Mouse (Mus musculus): Measurements from ENCODE around the gene Cmss1. TPM values are rescaled to one million over a fixed set of nuclear protein-coding genes. Genes with fewer than 3 reads are reported as not detected.

Gene Cmss1
- polyA plus RNA-seq, 1 experiment from 2014 or later, result 40.0 TPM

DNA sequence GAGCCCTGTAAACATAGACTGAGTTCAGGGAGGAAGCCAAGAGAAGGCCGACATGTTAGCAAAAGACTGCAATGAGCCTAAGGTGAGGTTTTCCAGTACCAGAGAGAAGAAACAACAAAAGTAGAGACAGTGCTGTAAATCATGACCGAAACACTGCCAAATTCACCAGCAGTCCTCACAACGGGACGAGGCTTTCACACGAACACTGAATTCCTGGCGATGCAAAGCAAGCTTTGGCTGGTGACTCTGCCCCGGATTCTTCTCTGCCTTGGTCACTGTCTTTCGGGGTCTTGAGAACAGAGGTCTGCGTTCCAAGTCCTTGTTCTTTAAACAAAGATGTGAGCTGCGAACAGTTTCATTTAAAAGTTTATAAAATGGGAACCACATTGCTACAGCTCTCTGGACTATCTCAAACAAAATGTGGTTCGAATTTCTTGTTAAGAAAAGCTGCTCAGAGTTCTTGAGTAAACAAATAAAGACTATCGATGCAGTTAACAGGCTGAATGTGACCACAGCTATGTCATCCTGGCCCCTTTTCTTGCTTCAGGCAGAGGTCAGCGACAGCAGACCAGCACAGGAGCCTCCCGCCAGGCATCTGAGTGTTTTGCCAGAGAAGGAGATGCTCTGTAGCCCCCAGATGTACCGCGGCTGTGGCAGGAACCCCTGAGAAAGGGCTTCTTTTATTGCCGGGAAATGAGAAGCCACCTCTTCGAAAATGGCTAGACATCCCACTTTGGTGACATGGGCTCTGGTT lies 239.5 kb downstream of the Cmss1 start:
- no peak for ATAC-seq (ENCODE audit: low FRiP score)
- 65% methylated on average over 18 of the region's 18 CpGs for WGBS
- H3K27me3 ChIP-seq (replicated peaks), result no peaks in the 10 kb centered on the region

DNA sequence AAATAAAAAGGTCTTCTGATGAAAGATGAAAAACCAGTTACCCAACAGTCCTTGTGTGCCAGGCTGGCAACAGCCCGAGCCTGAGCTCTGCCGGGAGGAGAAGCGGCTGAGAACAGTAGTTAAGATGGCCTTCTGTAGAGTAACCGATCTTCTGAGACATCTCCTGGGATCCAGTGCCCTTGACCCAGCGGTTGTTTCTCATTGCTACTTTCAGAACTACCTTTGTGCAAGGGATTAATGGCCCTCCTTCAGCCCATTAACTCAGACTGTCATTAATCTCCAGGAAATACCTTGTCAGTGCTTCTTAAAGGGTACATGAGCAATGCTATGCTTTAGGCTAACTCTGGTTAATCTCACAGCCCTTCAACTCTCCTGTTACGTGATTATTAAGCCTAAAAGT lies 240.5 kb downstream of the Cmss1 start:
- ATAC-seq (ENCODE audit: low FRiP score), result no peak
- no peak overlapping the region for H3K4me2 ChIP-seq
- peaks cover 10% of the 10 kb centered on the region; the same call in 1 of the 2 replicates for H3K4me1 ChIP-seq
- H3K9me3 ChIP-seq (replicated peaks), result no peaks in the 10 kb centered on the region
- H3K27ac ChIP-seq (replicated peaks), result no peak overlapping the region
- no peak overlapping the region for H3K4me3 ChIP-seq (replicated peaks)
- no peaks in the 10 kb centered on the region for H3K27me3 ChIP-seq (replicated peaks)
- no peak overlapping the region for H3K9ac ChIP-seq (replicated peaks)
- no peaks in the 10 kb centered on the region for H3K36me3 ChIP-seq
- 40% methylated on average over 6 of the region's 6 CpGs for WGBS

More for the DNA sequence above, 239.5 kb downstream of the Cmss1 start:
- no peak overlapping the region for H3K4me3 ChIP-seq (replicated peaks)
- no peak overlapping the region for H3K9ac ChIP-seq (replicated peaks)
- H3K9me3 ChIP-seq (replicated peaks), result no peaks in the 10 kb centered on the region
- no peak overlapping the region for H3K4me2 ChIP-seq
- H3K4me1 ChIP-seq, result peaks cover 10% of the 10 kb centered on the region; the same call in 1 of the 2 replicates
- no peak overlapping the region for H3K27ac ChIP-seq (replicated peaks)
- no peaks in the 10 kb centered on the region for H3K36me3 ChIP-seq

DNA sequence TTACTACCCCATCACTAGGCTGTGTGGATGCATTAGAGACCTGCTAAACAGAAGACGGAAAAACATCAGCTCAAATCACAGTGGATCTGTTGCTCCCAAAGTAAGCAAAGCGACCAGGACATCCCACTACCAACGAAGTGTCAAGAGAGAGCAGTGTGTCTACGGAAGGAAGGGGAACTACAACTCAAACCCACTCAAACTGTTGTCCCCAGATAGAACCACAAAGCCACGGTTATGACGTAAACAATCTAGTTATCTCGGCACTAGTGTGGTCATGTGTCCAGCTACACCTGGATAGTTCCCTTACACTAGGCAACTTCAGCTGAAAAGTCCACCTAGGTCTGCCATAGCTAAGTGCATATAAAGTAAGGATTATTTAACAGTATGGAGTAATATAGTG lies 242.2 kb downstream of the Cmss1 start:
- Histone ChIP-seq H3K4me3 (replicated peaks) (no peak overlapping the region), H3K27me3 (replicated peaks) (no peaks in the 10 kb centered on the region), H3K27ac (replicated peaks) (no peak overlapping the region), H3K9ac (replicated peaks) (no peak overlapping the region), H3K36me3 (no peaks in the 10 kb centered on the region), H3K9me3 (replicated peaks) (no peaks in the 10 kb centered on the region), H3K4me2 (no peak overlapping the region), H3K4me1 (peaks cover 10% of the 10 kb centered on the region; the same call in 1 of the 2 replicates)
- ATAC-seq (ENCODE audit: low FRiP score), result no peak
- WGBS, result 85% methylated on average over 7 of the region's 7 CpGs

DNA sequence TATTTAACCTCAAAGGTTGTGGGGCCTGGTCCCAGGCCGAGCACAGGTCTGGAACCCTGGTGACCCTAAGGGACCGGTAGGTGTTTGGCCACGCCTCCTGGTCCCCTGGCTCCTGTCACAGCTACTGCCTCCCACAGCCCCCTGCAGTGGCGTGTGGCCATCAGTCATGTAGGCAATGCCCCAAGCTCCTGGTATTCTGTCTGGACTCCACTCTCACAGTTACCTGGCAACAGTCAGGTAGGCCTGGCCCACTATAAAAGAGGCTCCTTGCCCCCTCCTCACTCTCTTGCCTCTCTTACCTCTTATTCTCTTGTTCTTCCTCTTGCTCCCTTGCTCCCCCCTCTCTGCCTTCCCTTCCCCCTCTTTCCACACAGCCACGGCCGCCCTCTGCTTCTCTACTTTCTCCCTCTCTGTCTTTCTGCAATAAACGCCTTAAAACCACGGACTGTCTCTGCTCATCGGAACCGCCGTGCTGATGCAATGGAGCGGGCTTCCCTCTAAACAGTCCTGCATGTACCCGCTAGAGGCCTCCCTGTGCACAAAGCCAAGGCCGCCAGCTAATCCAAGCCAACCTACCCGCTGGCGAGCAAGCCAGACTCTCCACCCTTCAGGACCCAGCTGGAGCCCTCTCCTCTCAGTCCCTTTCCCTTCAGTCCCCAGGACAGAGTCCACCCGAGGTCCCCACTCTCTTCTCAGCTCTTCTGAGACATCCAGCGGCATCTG lies 243.8 kb downstream of the Cmss1 start:
- Histone ChIP-seq H3K4me3 (replicated peaks) (no peak overlapping the region), H3K27me3 (replicated peaks) (no peaks in the 10 kb centered on the region), H3K4me2 (peak overlapping the region; percentile 40), H3K9me3 (replicated peaks) (no peaks in the 10 kb centered on the region), H3K27ac (replicated peaks) (peak overlapping the region; percentile 48), H3K9ac (replicated peaks) (no peak overlapping the region), H3K36me3 (no peaks in the 10 kb centered on the region), H3K4me1 (peaks cover 10% of the 10 kb centered on the region; the same call in 1 of the 2 replicates)
- 40% methylated on average over 18 of the region's 18 CpGs for WGBS
- peak; percentile 87 for ATAC-seq (ENCODE audit: low FRiP score)

DNA sequence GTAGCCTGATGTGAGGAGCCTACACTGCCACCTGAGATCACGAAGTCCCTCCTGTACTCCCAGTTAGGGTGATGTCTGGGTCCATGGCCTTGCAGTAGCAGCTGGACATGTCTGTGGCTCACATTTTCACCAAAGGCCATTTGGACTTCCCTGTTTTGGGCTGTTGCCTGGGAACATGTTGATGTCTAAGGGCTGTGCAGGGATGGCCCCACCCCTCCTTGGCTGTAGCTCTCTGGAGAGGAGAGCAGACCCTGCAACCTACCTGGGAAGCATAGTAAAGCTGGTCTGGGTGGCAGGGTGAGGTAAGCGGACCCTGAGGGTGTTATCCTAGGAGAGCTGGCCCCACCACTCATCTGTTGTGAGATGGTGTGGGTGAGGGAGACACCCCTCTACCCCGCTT lies 245.9 kb downstream of the Cmss1 start:
- H3K4me3 ChIP-seq (replicated peaks), result no peak overlapping the region
- H3K27me3 ChIP-seq (replicated peaks), result no peaks in the 10 kb centered on the region
- 96% methylated on average over 3 of the region's 3 CpGs for whole genome bisulfite sequencing
- H3K9me3 ChIP-seq (replicated peaks), result no peaks in the 10 kb centered on the region
- no peak overlapping the region for H3K4me2 ChIP-seq
- H3K36me3 ChIP-seq, result no peaks in the 10 kb centered on the region
- ATAC-seq (ENCODE audit: low FRiP score), result no peak
- H3K9ac ChIP-seq (replicated peaks), result no peak overlapping the region
- no peak overlapping the region for H3K27ac ChIP-seq (replicated peaks)
- H3K4me1 ChIP-seq, result peaks cover 10% of the 10 kb centered on the region; the same call in 1 of the 2 replicates

DNA sequence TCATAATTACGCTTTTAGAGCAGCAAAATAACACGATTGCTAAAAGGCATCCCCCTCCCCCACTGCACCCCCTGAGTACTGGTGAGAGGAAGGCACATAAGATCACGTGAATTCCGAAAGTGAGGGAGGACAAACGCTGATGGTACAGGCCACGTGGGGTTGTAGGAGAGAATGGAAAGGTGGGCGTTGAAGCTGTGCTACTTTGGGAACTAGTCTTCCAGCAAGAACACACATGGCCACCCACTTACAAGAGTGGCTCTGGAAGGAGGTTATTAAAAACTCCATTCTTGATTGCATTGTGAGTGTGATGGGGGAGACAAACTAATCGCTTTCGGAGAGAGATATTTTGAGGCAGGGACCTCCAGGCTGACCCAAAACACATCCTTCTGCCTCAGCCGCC lies 247.4 kb downstream of the Cmss1 start:
- ATAC-seq (ENCODE audit: low FRiP score), result no peak
- H3K9me3 ChIP-seq (replicated peaks), result no peaks in the 10 kb centered on the region
- H3K9ac ChIP-seq (replicated peaks), result no peak overlapping the region
- no peaks in the 10 kb centered on the region for H3K27me3 ChIP-seq (replicated peaks)
- no peaks in the 10 kb centered on the region for H3K36me3 ChIP-seq
- no peak overlapping the region for H3K4me3 ChIP-seq (replicated peaks)
- no peak overlapping the region for H3K27ac ChIP-seq (replicated peaks)
- no peak overlapping the region for H3K4me2 ChIP-seq
- H3K4me1 ChIP-seq, result peaks cover 10% of the 10 kb centered on the region; the same call in 1 of the 2 replicates
- WGBS, result 86% methylated on average over 10 of the region's 10 CpGs

DNA sequence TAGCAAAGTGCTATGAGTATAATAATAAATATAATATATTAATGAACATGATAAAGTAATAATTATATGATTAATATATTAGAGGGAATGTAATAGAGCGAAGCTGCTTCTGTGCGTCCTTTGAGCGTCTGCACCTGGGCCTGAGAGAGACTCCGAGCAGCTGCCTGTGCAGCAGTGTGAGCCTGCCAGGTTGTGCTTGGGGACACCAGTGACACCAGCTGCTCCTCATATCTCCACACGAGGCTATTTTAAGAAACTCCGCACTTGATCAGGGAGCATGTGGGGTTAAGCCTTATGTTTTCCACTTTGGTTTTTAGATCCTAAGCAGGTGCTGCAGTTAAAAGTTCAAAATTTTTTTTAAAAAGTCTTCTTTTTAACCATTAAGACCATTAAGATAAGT lies 249.7 kb downstream of the Cmss1 start:
- 89% methylated on average over 6 of the region's 6 CpGs for WGBS

DNA sequence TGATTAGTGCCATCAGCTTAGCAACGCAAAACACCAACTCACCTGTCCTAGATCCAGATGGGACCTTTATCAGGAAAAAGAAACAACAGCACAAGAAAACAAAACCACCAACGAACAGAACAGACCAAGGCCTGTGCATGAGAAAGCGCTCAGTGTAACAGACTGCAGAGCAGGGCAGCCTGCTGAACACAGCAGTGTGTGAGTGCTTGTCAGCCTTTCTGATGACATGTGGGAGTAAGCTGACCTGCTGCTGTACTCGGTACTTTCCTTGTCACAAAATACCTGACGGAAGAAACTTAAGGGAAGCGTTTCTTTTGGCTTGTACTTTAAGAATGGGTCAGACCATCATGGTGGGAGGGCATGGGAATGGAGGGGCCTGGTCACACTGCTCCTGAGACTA lies 250.2 kb downstream of the Cmss1 start:
- no peak overlapping the region for H3K4me2 ChIP-seq
- no peaks in the 10 kb centered on the region for H3K27me3 ChIP-seq (replicated peaks)
- WGBS, result 86% methylated on average over 6 of the region's 6 CpGs
- H3K4me3 ChIP-seq (replicated peaks), result no peak overlapping the region
- ATAC-seq (ENCODE audit: low FRiP score), result no peak
- H3K9me3 ChIP-seq (replicated peaks), result no peaks in the 10 kb centered on the region
- no peak overlapping the region for H3K9ac ChIP-seq (replicated peaks)
- no peak overlapping the region for H3K27ac ChIP-seq (replicated peaks)
- no peaks in the 10 kb centered on the region for H3K36me3 ChIP-seq
- H3K4me1 ChIP-seq, result no peaks in the 10 kb centered on the region

More for the DNA sequence above, 249.7 kb downstream of the Cmss1 start:
- Histone ChIP-seq H3K4me2 (no peak overlapping the region), H3K9me3 (replicated peaks) (no peaks in the 10 kb centered on the region), H3K27ac (replicated peaks) (no peak overlapping the region), H3K36me3 (no peaks in the 10 kb centered on the region), H3K4me1 (no peaks in the 10 kb centered on the region), H3K27me3 (replicated peaks) (no peaks in the 10 kb centered on the region), H3K9ac (replicated peaks) (no peak overlapping the region), H3K4me3 (replicated peaks) (no peak overlapping the region)
- ATAC-seq (ENCODE audit: low FRiP score), result no peak

DNA sequence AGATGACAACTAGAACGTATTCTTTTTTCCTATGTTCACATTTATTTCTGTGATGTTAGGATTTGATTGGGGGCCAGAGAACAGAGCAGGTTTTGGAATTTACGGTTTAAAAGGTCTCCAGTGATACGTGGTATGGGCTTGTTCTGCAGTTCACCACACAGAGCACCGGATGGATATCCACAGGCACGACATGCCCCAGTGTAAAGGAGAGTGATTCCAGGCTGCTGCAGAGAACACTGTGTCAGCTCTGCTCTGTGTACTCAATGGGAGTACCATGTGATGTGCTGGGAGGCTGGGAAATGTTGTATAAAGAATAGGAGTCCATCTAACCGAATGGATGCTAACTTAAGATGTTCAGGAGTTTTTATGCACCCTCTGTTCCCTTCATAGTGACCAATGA lies 252.7 kb downstream of the Cmss1 start:
- Histone ChIP-seq H3K4me1 (no peaks in the 10 kb centered on the region), H3K36me3 (no peaks in the 10 kb centered on the region), H3K9ac (replicated peaks) (no peak overlapping the region), H3K4me2 (no peak overlapping the region), H3K9me3 (replicated peaks) (no peaks in the 10 kb centered on the region), H3K4me3 (replicated peaks) (no peak overlapping the region), H3K27me3 (replicated peaks) (no peaks in the 10 kb centered on the region), H3K27ac (replicated peaks) (no peak overlapping the region)
- 74% methylated on average over 6 of the region's 6 CpGs for WGBS
- no peak for ATAC-seq (ENCODE audit: low FRiP score)

DNA sequence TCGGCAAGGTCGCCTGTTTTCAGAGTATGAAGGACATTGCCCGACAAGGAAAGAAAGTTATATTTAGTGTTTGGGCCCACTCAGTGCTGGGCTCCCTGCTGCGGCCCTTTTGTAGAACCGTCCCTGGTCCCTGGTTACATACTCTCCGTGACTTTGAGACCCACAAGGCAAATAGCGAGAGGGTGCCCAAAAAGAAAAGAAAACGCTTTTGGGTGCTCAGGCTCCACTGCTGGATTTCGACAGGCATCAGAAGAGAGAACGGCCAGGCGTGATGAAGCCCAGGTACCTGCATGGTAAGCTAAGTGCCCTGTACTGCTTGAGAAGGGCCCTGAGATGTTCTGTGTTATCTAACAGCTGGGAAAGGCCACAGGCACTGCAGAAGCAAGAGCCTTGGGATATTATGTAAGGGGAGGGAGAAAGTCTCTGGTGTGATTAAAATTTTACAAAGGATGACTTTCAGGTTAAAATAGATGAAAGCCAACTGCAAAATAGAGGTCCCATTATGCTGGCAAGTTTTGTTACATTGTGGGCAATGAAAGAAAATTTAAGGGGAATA lies 253.4 kb downstream of the Cmss1 start:
- Histone ChIP-seq H3K9ac (replicated peaks) (no peak overlapping the region), H3K27me3 (replicated peaks) (no peaks in the 10 kb centered on the region), H3K36me3 (no peaks in the 10 kb centered on the region), H3K4me2 (no peak overlapping the region), H3K9me3 (replicated peaks) (no peaks in the 10 kb centered on the region), H3K4me3 (replicated peaks) (no peak overlapping the region), H3K4me1 (no peaks in the 10 kb centered on the region), H3K27ac (replicated peaks) (no peak overlapping the region)
- 90% methylated on average over 11 of the region's 11 CpGs for WGBS
- no peak for ATAC-seq (ENCODE audit: low FRiP score)

DNA sequence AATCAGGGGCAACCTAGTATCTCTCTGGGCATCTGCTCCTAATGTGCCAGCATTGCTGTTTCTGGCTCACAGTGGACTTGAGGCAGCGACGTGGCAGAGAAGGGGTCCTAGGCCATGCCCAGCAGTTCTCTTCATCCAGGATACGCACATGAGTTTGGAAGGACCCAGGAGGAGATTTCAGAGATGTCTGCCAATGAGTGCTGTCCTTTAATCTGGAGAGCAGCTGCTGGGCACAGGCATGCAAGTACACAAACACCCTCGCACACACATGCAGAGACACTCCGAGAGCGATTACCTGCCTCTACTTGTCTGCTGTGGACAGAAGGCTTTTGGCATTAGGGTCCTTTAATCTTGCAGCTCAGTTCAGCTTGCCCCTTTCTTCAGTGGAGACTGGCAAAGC lies 253.9 kb downstream of the Cmss1 start, which contains the start of gene Filip1l:
Gene Filip1l (plus strand): TSS at position 343 of the 400 bp plus-strand sequence.
- H3K9me3 ChIP-seq (replicated peaks), result no peaks in the 10 kb centered on the region
- peak; percentile 3; the same call in 1 of the 2 replicates for ATAC-seq (ENCODE audit: low FRiP score)
- no peaks in the 10 kb centered on the region for H3K4me1 ChIP-seq
- H3K4me2 ChIP-seq, result no peak within 1 kb of the TSS
- WGBS, result 81% methylated on average over 6 of the region's 6 CpGs
- no peak within 1 kb of the TSS for H3K27ac ChIP-seq (replicated peaks)
- H3K27me3 ChIP-seq (replicated peaks), result no peaks in the 10 kb centered on the region
- H3K9ac ChIP-seq (replicated peaks), result no peak within 1 kb of the TSS
- H3K36me3 ChIP-seq, result no peaks in the 10 kb centered on the region
- H3K4me3 ChIP-seq (replicated peaks), result no peak within 1 kb of the TSS

DNA sequence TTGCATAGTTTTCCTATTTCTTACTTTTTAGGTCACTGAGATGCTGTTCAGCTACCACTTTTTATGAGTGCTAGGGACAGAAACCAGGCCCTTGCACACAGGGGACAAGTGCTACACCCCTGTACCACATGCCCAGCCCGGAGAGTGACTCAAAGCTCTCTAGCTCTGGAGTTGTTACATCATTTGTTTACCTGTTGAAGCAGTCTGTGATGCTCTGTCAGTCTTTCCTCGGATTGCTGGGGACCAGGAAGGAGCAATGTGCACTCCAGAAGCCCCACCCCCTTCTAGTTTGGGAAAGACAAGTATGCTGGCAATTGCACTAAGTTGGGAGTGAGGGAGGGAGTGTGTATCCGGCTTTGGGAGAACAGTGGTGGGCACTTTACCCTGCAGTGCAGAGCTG lies 257.0 kb downstream of the Cmss1 start:
- Histone ChIP-seq H3K36me3 (no peaks in the 10 kb centered on the region), H3K4me3 (replicated peaks) (no peak overlapping the region), H3K27me3 (replicated peaks) (no peaks in the 10 kb centered on the region), H3K9ac (replicated peaks) (no peak overlapping the region), H3K4me1 (no peaks in the 10 kb centered on the region), H3K4me2 (no peak overlapping the region), H3K27ac (replicated peaks) (no peak overlapping the region), H3K9me3 (replicated peaks) (no peaks in the 10 kb centered on the region)
- no peak for ATAC-seq (ENCODE audit: low FRiP score)
- 68% methylated on average over 3 of the region's 3 CpGs for WGBS
